Mouse (Mus musculus) embryo, embryonic 10 days (tissue): ENCODE data around the gene Lamb1.

ENCODE experiments used
- DNase-seq: peaks from one replicate; pipeline ENCODE4 v3.0.0-alpha.2; 2015; ENCODE audit warnings: low spot score

Gene Lamb1

GRCm38 (mm10) chr12:31265005-31265721 lies at the start of gene Lamb1:
TSS of gene Lamb1 (plus strand) at chr12:31265234.
- peak; percentile 79 for DNase-seq

GRCm38 (mm10) chr12:31217232-31217631 lies 47.8 kb upstream of the Lamb1 start:
- DNase-seq = no peak

- no peak for DNase-seq
Measured at GRCm38 (mm10) chr12:31218774-31219173, 46.3 kb upstream of the Lamb1 start.

GRCm38 (mm10) chr12:31221522-31221921 lies 43.5 kb upstream of the Lamb1 start:
- no peak for DNase-seq

- no peak for DNase-seq
Measured at GRCm38 (mm10) chr12:31222282-31222681, 42.8 kb upstream of the Lamb1 start.

GRCm38 (mm10) chr12:31222741-31223140 lies 42.3 kb upstream of the Lamb1 start:
- DNase-seq = peak; percentile 33

GRCm38 (mm10) chr12:31225451-31225850 lies 39.6 kb upstream of the Lamb1 start:
- DNase-seq = peak; percentile 13

- no peak for DNase-seq
Measured at GRCm38 (mm10) chr12:31227167-31227566, 37.9 kb upstream of the Lamb1 start.

GRCm38 (mm10) chr12:31228878-31229277 lies 36.2 kb upstream of the Lamb1 start:
- no peak for DNase-seq

- DNase-seq = no peak
Measured at GRCm38 (mm10) chr12:31232635-31233034, 32.4 kb upstream of the Lamb1 start.

GRCm38 (mm10) chr12:31235018-31235417 lies 30.0 kb upstream of the Lamb1 start:
- DNase-seq = no peak

GRCm38 (mm10) chr12:31236861-31237595 lies 28.0 kb upstream of the Lamb1 start:
- peak; percentile 26 for DNase-seq

- DNase-seq = no peak
Measured at GRCm38 (mm10) chr12:31239031-31239583, 25.9 kb upstream of the Lamb1 start.

- DNase-seq = no peak
Measured at GRCm38 (mm10) chr12:31239798-31240197, 25.2 kb upstream of the Lamb1 start.

GRCm38 (mm10) chr12:31240470-31240869 lies 24.6 kb upstream of the Lamb1 start, which contains the start of gene Gm6993:
TSS of gene Gm6993 (plus strand) at chr12:31240770.
- no peak for DNase-seq

- no peak for DNase-seq
Measured at GRCm38 (mm10) chr12:31241595-31242342, 23.3 kb upstream of the Lamb1 start.

- DNase-seq = no peak
Measured at GRCm38 (mm10) chr12:31244001-31244400, 21.0 kb upstream of the Lamb1 start.

GRCm38 (mm10) chr12:31244691-31245090 lies 20.3 kb upstream of the Lamb1 start:
- DNase-seq = no peak

GRCm38 (mm10) chr12:31246153-31246552 lies 18.9 kb upstream of the Lamb1 start:
- DNase-seq = no peak

GRCm38 (mm10) chr12:31246615-31247014 lies 18.4 kb upstream of the Lamb1 start:
- DNase-seq = no peak

- peak; percentile 69 for DNase-seq
Measured at GRCm38 (mm10) chr12:31248165-31248564, 16.9 kb upstream of the Lamb1 start.

GRCm38 (mm10) chr12:31248681-31249080 lies 16.4 kb upstream of the Lamb1 start:
- peak; percentile 14 for DNase-seq
